Mouse (Mus musculus) spleen, adult 2 months (tissue): ENCODE results near the gene Slc6a17.

Experiments used
- CTCF ChIP-seq: fragments of 200-500 bp; IDR thresholded peaks from 2 replicates; pipeline ENCODE4 v1.5.1; 2011; ENCODE audit warnings: mild to moderate bottlenecking, inconsistent platforms; ENCODE audit not compliant: insufficient read depth, insufficient read length, insufficient replicate concordance; ENCODE audit errors: extremely low read depth
- POLR2A ChIP-seq: fragments of 200-500 bp; IDR thresholded peaks from 2 replicates; pipeline ENCODE4 v1.6.1; 2011; ENCODE audit warnings: low read depth, low read length, inconsistent platforms

DNA sequence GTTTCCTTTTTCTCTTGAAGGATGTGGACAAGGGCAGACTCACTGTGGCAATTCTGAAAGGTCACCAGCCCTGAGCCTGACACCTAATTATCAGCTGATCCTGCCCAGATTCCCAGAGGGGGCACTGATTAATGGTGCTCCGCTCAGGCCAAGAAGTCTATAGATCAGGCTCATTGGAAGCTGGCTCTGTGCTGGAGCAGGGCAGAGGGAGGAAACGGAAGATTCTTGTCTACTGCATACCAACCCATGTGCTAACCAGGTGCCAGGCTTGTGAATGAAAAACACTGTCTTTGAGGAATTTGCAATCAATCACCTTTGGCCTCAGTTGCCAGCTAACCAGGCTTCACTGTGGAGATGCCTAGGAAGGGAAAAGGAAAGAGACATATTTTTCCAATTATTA, 97.7 kb downstream of the Slc6a17 start:
- TF ChIP-seq POLR2A (no peak), CTCF (no peak)
